Mouse (Mus musculus) ES-Bruce4 (cell line): ENCODE measurements around the gene Cdk17.

ENCODE experiments used
- CTCF ChIP-seq: IDR thresholded peaks from one replicate; pipeline ENCODE4 v1.8.1; 2011; ENCODE audit warnings: low read depth, low read length
- EP300 ChIP-seq: IDR thresholded peaks from 2 replicates; pipeline ENCODE4 v1.6.1; 2011; ENCODE audit warnings: low read depth, low read length; ENCODE audit not compliant: insufficient read depth

- TF ChIP-seq EP300 (no peak), CTCF (no peak)
Observed at GRCm38 (mm10) chr10:93163711-93164488, 3.2 kb downstream of the Cdk17 start.
